Mouse (Mus musculus) limb, embryonic 10.5 days (tissue): ENCODE measurements at regions not wholly inside any gene's neighbourhood (a gene's known extent, or its start where the extent isn't known, plus 50 kb on each side); places are given as distances from the start of the nearest gene placed in this dataset.

Source experiments
- DNase-seq: peaks from one replicate; pipeline ENCODE4 v3.0.0-alpha.2; 2017; ENCODE audit warnings: low spot score
- H3K27ac ChIP-seq: fragments of 300-500 bp; sonication (generic); 2 replicates; pipeline ENCODE4 v1.5.1; 2016; ENCODE audit warnings: mild to moderate bottlenecking
- H3K27me3 ChIP-seq: fragments of 300-500 bp; sonication (generic); 2 replicates; pipeline ENCODE4 v1.6.1; 2016; ENCODE audit warnings: low read depth, mild to moderate bottlenecking; ENCODE audit not compliant: poor library complexity, severe bottlenecking
- H3K36me3 ChIP-seq: fragments of 300-500 bp; sonication (generic); 2 replicates; pipeline ENCODE4 v1.6.1; 2016; ENCODE audit warnings: mild to moderate bottlenecking, moderate library complexity
- H3K4me1 ChIP-seq: fragments of 300-500 bp; sonication (generic); 2 replicates; pipeline ENCODE4 v1.6.1; 2016
- H3K4me3 ChIP-seq: fragments of 300-500 bp; sonication (generic); 2 replicates; pipeline ENCODE4 v1.5.1; 2016; ENCODE audit warnings: mild to moderate bottlenecking, moderate library complexity
- H3K9me3 ChIP-seq: fragments of 300-500 bp; sonication (generic); replicated peaks from 2 replicates; pipeline ENCODE4 v1.6.1; 2016; ENCODE audit warnings: mild to moderate bottlenecking
- WGBS: fragments of 180-500 bp; shearing (Covaris S2); methylation state at CpG from one replicate; pipeline ENCODE4 v1.1.7; 2016; 5-methylcytosine and 5-hydroxymethylcytosine counted together

DNA sequence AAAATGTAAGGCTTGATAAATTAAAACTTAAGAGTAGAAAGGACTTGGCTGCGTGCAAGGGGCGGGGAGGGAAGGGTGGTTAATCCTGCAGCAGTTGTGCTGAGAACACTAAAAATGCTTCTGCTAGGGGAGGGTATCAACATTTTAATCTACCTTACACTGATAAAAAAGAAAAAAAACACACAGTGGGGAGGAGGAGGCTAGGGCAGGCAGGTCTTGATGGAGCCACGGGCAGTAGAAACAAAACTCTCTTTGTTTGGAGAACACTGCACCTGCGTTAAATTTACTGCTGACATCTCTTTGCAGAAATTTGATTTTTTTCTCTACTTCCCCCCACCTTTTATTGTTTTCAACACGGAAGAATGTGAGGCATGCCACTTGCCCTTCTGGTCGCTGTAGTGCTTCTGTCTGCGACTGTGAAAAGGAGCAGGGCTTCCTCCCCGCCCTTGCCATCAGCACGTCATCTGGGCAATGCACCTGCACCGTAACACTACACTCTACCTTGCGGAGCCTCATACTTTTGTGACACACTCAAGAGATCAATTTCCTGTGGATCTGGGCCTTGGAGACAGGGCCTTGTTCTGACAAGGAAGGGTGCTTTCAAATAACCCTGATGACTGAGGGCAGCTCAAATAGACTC is 211.7 kb downstream of the Spry2 start:
- DNase-seq: no peak
- no peaks in the 10 kb centered on the region for H3K36me3 ChIP-seq
- no peak overlapping the region for H3K4me3 ChIP-seq
- H3K27me3 ChIP-seq: no peaks in the 10 kb centered on the region
- H3K9me3 ChIP-seq: no peaks in the 10 kb centered on the region
- no peak overlapping the region for H3K27ac ChIP-seq
- H3K4me1 ChIP-seq: peaks cover 14% of the 10 kb centered on the region
- 54% methylated on average over 11 of the region's 11 CpGs for WGBS

DNA sequence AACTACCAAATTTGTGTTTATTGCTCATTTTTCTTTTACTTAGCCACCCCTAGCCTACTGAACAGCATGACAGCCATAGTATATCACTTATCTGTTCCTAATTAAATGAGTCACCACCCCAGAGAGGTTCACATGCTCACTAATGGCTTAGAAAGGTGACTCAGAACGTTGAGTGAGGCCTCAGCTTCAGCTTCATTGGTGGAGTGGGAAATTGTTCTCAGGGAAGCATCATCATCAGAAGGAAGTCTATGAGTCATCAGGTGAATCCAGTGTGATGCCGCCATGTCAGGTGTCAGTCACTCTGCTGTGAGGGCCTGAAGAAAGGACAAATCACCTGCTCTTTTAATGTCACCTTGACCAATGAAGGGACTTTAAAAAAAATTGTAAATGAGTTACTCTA is 212.3 kb downstream of the Spry2 start:
- Histone ChIP-seq H3K27ac (0 out of 2 replicates have a peak overlapping the region, but pooled peaks have one; percentile 36), H3K4me3 (no peak overlapping the region), H3K4me1 (peaks cover 14% of the 10 kb centered on the region), H3K27me3 (no peaks in the 10 kb centered on the region), H3K36me3 (no peaks in the 10 kb centered on the region), H3K9me3 (no peaks in the 10 kb centered on the region)
- 63% methylated on average over 2 of the region's 2 CpGs for WGBS
- no peak for DNase-seq

DNA sequence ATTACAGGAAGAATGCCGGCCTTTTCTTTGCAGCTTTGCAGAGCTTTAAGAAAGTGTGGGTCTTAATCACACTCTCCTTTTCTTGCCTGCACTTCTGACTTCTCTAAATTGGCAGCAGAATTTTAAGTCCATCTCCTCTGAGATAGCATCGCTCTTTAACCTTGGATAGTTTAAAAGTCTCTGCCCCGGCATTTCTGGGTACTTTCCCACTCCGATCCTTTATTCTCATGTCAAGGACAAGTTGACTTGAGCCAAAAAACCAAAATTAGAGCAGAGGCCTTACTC is 220.0 kb downstream of the Spry2 start:
- WGBS: 28% methylated on average over 4 of the region's 4 CpGs
- H3K27ac ChIP-seq: peak overlapping the region; percentile 36; the same call in 1 of the 2 replicates
- H3K4me3 ChIP-seq: no peak overlapping the region
- no peaks in the 10 kb centered on the region for H3K9me3 ChIP-seq
- DNase-seq: no peak
- no peaks in the 10 kb centered on the region for H3K36me3 ChIP-seq
- no peaks in the 10 kb centered on the region for H3K27me3 ChIP-seq
- H3K4me1 ChIP-seq: peaks cover 38% of the 10 kb centered on the region

DNA sequence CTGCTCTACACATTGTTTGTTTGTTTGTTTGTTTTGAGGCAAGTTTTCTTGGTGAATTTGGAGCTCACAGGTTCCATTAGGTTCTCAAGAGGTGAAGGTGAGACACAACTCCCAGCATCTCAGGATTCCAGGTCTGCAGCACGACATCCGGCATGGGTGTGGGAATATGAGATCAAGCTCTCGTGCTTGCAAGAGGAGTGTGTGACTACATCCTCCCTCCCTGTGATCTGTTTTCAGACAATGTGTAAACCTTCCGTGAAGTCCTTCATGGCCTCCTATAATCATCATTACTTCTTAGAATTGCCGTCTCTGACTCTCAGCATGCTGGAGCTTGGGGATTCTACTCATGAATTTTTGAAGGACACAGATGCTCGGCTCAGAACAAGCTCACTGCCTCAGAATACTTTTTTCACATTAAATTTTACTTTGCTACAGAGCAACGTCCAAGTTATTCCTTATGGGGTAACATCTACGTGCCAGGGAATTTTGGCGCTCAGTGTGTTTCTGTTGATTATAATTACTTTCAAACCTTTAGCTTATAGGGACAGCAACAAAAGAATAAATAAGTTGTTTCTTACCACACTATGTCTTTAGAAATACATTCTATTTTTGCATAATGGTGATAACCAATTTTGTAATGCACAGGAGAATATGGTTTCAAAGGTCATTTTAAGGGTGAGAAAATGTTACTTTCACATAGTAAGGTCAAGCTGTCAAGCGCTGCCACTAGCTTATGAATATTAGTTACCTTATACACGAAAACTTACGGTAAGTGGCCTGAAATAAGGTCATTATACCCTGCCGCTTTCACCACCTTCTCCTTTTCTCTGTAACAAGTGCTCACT is 220.6 kb downstream of the Spry2 start:
- Histone ChIP-seq H3K9me3 (no peaks in the 10 kb centered on the region), H3K4me3 (no peak overlapping the region), H3K36me3 (no peaks in the 10 kb centered on the region), H3K4me1 (peaks cover 38% of the 10 kb centered on the region), H3K27ac (no peak overlapping the region; the same call in 1 of the 2 replicates), H3K27me3 (no peaks in the 10 kb centered on the region)
- 50% methylated on average over 13 of the region's 13 CpGs for WGBS
- no peak for DNase-seq

DNA sequence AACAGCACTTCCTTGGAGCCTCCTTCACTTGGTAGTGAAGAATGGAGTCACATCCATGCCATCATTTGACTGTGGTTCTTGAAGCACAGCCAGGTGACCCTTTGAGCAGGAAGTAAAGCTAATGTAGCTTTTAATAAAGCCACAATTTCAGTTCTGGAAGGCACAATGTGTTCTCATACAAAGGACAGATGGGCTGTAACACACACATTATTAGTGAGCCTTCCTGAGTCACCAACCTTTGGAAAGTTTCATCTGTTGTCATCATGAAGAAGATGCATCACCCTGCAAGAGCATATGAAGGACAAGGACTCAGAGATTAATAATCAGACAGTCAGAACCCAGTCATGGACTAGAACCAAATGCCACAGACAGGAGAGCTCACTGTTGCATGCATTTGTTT is 221.6 kb downstream of the Spry2 start:
- H3K27me3 ChIP-seq: no peaks in the 10 kb centered on the region
- H3K36me3 ChIP-seq: no peaks in the 10 kb centered on the region
- H3K9me3 ChIP-seq: no peaks in the 10 kb centered on the region
- peaks cover 38% of the 10 kb centered on the region for H3K4me1 ChIP-seq
- H3K4me3 ChIP-seq: no peak overlapping the region
- no peak overlapping the region for H3K27ac ChIP-seq
- no peak for DNase-seq

DNA sequence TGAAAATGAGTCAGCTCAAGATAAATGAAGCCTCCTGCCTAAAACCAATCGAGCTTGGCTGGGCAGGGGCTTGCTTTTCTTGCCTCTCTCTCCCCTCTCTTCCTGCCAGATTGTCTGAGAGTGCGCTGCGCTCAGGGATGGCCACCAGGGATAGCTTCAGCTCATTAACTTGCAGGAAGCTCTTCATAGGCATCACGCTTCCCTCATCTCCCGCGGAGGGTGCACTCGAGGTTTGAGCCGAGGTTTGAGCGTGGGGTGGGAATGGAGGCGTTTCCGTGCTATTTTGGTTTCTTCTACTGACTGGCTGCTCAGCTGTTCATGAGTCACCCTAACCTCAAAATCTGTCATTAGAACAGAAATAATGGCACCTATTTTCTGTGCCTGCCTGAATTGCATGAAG is 227.7 kb downstream of the Spry2 start:
- H3K36me3 ChIP-seq: no peaks in the 10 kb centered on the region
- H3K27me3 ChIP-seq: no peaks in the 10 kb centered on the region
- no peak overlapping the region for H3K4me3 ChIP-seq
- WGBS: 66% methylated on average over 11 of the region's 11 CpGs
- H3K4me1 ChIP-seq: peaks cover 14% of the 10 kb centered on the region
- no peak for DNase-seq
- no peaks in the 10 kb centered on the region for H3K9me3 ChIP-seq
- H3K27ac ChIP-seq: no peak overlapping the region

DNA sequence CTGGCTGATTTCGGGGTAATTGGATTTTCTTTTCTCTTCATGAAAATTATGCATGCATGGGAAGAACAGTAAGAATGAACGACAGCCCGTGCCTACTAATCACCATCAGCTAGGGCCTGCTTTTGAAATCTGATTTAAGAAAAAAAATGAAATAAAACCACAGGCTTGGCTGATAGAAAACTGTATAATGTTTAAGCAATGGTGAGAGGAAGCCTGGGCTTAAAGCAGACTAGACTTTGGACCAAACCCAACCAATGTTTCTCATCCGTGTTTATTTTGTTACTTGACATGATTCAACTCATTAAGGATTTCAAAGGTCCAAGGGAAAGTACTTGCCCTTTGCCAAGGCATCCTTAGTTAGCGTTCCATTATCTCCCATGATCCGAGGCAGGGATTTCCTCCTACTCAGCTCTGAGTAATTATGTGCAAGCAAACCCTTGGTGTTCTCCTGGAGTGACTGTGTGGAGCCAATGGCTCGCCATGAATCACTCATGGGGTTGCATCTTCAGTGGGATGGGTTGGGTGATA is 231.9 kb downstream of the Spry2 start:
- H3K4me1 ChIP-seq: peaks cover 16% of the 10 kb centered on the region
- H3K36me3 ChIP-seq: no peaks in the 10 kb centered on the region
- no peak overlapping the region for H3K27ac ChIP-seq
- H3K27me3 ChIP-seq: no peaks in the 10 kb centered on the region
- no peaks in the 10 kb centered on the region for H3K9me3 ChIP-seq
- H3K4me3 ChIP-seq: no peak overlapping the region
- DNase-seq: no peak
- 88% methylated on average over 7 of the region's 7 CpGs for WGBS

DNA sequence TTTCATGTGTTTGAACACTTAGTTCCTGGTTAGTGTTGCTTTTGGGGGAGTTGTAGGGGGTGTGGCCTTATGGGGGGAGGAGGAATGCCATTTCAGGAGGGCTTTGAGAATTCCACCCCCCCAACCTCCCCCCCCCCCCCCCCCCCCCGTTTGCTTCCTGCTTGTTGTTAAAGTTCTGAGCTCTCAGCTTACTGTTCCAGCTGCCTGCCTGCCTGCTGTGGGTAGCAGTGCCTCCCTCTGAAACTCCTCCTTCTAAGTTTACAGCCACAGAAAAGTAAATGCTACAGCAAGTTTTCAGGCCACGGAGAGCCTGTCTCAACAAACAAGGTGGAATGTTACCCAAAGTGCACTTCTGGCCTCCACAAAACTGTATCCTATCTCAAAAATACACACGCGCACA is 233.1 kb downstream of the Spry2 start:
- H3K36me3 ChIP-seq: no peaks in the 10 kb centered on the region
- no peak overlapping the region for H3K4me3 ChIP-seq
- H3K27ac ChIP-seq: no peak overlapping the region
- peaks cover 13% of the 10 kb centered on the region for H3K4me1 ChIP-seq
- WGBS: 68% methylated on average over 4 of the region's 4 CpGs
- no peaks in the 10 kb centered on the region for H3K27me3 ChIP-seq
- no peak for DNase-seq
- no peaks in the 10 kb centered on the region for H3K9me3 ChIP-seq

DNA sequence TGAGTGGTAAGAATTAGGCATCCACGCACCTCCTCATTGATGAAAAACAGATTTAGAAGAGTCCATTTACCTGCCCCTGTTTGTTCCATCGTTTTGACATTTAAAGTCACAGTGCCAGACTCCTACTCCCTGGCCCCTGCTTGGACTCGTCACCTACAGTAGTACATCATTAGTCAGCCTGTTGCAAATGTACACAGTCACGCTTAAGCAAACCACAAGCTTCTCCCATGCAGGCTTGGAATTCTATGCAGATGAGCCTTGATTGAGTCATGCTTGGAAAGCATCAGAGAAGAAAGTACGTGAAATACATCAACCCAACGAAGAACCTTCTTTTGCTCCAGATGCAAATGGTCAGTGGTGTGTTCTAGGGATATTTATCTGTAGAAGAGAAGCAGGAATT is 233.8 kb downstream of the Spry2 start:
- H3K27ac ChIP-seq: no peak overlapping the region
- no peak for DNase-seq
- no peak overlapping the region for H3K4me3 ChIP-seq
- H3K9me3 ChIP-seq: no peaks in the 10 kb centered on the region
- peaks cover 13% of the 10 kb centered on the region for H3K4me1 ChIP-seq
- WGBS: 75% methylated on average over 6 of the region's 6 CpGs
- H3K27me3 ChIP-seq: no peaks in the 10 kb centered on the region
- no peaks in the 10 kb centered on the region for H3K36me3 ChIP-seq

DNA sequence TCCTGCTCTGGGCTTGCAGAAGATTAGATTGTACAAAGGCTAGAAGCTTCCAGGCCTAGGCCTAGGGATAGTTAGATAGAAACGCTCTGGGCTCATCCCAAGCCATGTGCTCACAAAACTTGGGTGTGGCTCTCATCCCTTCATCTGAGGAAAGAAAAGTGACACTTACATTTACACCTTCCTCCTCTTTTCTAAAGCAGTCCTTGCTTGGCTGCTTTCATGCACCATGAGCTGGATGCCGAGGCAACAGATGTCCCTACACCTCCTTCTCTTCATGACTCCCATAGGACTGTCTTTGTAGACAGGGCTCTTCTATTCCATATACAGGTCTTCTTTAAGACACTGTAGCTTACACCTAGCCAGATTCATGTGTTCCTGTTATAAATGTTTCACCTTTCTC is 238.3 kb downstream of the Spry2 start:
- Histone ChIP-seq H3K9me3 (no peaks in the 10 kb centered on the region), H3K4me3 (no peak overlapping the region), H3K27me3 (no peaks in the 10 kb centered on the region), H3K4me1 (peaks cover 9% of the 10 kb centered on the region), H3K27ac (no peak overlapping the region), H3K36me3 (no peaks in the 10 kb centered on the region)
- 96% methylated on average over 2 of the region's 2 CpGs for WGBS
- DNase-seq: no peak

DNA sequence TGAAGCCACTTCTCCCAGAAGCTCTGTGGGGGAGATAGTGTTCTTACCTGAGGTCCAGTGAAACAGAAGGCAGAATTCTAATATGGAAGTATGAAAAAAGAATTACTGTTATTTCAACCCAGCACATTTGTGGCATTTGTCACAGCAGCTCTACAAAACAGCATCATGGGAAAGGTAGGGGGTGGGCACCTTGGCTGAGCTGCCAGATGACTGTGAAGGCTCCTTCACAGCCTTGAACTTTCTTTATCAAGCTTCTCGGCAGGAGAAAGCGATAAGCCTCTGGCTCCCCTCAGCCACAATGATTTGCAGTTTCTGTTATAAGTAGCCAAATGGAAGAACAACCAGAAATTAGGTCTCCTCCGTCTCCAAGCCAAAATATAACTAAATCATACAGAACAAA is 249.5 kb downstream of the Spry2 start:
- Histone ChIP-seq H3K9me3 (no peaks in the 10 kb centered on the region), H3K4me3 (no peak overlapping the region), H3K4me1 (peaks cover 6% of the 10 kb centered on the region), H3K27ac (no peak overlapping the region), H3K27me3 (no peaks in the 10 kb centered on the region), H3K36me3 (no peaks in the 10 kb centered on the region)
- 87% methylated on average over 3 of the region's 3 CpGs for WGBS
- no peak for DNase-seq

DNA sequence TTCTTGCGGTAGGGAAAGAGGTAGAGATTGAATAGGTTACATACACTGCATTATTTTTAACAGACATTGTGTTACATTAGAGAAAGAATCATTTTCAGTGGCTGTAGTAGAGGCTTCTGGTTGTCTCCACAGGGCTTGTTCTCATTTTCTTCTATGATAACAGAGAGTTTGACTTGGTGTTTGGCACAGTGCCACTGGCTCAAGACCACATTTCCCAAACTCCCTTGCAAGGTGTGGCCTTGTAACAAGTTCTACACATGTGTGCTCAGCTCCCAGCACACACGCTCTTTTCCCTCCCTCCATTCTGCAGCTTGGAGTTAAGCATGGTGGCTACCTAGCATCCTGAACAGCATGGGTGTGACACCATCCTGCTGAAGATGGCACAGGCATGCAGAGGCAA is 252.2 kb downstream of the Spry2 start:
- 95% methylated on average over 2 of the region's 2 CpGs for WGBS
- H3K27me3 ChIP-seq: no peaks in the 10 kb centered on the region
- no peaks in the 10 kb centered on the region for H3K4me1 ChIP-seq
- no peak for DNase-seq
- no peak overlapping the region for H3K27ac ChIP-seq
- H3K36me3 ChIP-seq: no peaks in the 10 kb centered on the region
- no peak overlapping the region for H3K4me3 ChIP-seq
- no peaks in the 10 kb centered on the region for H3K9me3 ChIP-seq

DNA sequence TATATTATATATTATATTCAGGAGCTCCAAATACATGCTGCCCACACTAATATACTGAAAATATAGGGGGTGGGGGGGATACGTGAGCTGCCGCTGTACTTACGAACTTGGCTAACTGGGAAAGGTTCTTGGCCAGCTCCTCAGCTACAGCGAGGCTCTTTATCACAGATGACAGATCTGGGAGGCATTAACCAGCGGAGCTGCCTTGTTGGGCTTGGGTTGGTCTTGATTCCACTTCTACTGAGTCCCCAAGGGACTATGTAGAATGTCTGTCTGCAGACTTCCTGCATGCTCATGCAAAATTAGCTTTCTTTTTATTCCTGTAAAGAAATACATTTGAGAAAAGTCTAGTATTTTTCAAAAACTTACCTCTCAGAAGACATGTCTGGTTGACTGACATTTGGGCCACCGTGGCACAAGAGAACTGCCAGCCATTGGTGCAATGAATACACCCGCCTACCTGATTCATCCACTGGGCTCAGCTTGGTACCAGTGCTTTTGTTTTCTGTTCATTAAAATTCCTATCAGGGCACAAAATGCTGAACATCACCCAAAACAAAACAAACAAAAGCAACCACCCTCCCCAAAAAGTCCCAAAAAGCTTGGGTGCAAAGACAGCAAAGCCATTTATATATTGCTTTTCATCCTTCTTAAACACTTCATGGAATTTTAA is 253.2 kb downstream of the Spry2 start:
- no peaks in the 10 kb centered on the region for H3K4me1 ChIP-seq
- H3K27ac ChIP-seq: no peak overlapping the region
- H3K4me3 ChIP-seq: no peak overlapping the region
- no peaks in the 10 kb centered on the region for H3K27me3 ChIP-seq
- 92% methylated on average over 7 of the region's 7 CpGs for WGBS
- no peaks in the 10 kb centered on the region for H3K9me3 ChIP-seq
- H3K36me3 ChIP-seq: no peaks in the 10 kb centered on the region
- no peak for DNase-seq
